Mouse (Mus musculus) ES-Bruce4 (cell line): ENCODE measurements at regions not wholly inside any gene's neighbourhood (a gene's known extent, or its start where the extent isn't known, plus 50 kb on each side); places are given as distances from the start of the nearest gene placed in this dataset.

Experiments used
- CTCF ChIP-seq: IDR thresholded peaks from one replicate; pipeline ENCODE4 v1.8.1; 2011; ENCODE audit warnings: low read depth, low read length
- POLR2A ChIP-seq: IDR thresholded peaks from one replicate; pipeline ENCODE4 v1.8.1; 2011; ENCODE audit warnings: low read length; ENCODE audit not compliant: insufficient read depth

DNA sequence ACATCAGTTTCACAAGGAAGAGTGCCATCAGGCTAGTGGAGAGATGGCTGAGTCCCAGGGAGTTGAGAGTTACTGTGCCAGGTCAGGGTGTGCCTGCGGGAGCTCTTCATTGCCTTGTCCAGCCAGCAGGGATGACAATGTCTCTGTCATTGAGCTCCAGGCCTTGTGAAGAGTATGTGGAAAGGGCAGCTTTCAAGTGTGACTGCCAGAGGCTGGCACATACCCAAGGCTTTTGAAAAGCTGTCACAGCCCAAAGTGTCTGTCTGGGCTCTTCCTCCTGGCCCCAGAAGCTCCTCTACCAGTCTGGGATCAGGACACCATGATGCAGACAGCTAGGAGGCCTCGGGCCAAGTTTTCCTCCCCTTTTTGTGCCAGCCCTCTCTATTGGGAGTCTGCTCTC, 124.6 kb downstream of the Gm4791 start:
- TF ChIP-seq POLR2A (no peak), CTCF (no peak)
